Mouse (Mus musculus): Measurements from ENCODE around the gene 3830406C13Rik. TPM values are rescaled to one million over a fixed set of nuclear protein-coding genes. Genes with fewer than 3 reads are reported as not detected.

The 3830406C13Rik gene
- polyA plus RNA-seq (2015; fragmentation: Nextera tagmentation; extraction: Ambion mirVana) = 36.2 and 42.4 TPM in 2 replicates

GRCm38 (mm10) chr14:12284141-12284912 lies at the start of gene 3830406C13Rik:
3830406C13Rik (plus strand) TSS chr14:12284173.

GRCm38 (mm10) chr14:12283641-12284040 lies 332 bp upstream of the 3830406C13Rik start, which contains the start of gene Gm49355:
Gm49355 (plus strand) TSS chr14:12283976.

GRCm38 (mm10) chr14:12348089-12348488 lies 64.1 kb downstream of the 3830406C13Rik start, which contains the start of gene Fezf2:
Fezf2 (minus strand) TSS chr14:12348189.

Other genes starting within 250 kb of the 3830406C13Rik start
- 0.08 and 0.11 TPM in 2 replicates for gene Gm49355, start 197 bp upstream of the 3830406C13Rik start, polyA plus RNA-seq (2015; fragmentation: Nextera tagmentation; extraction: Ambion mirVana)
- gene Fezf2, start 64.0 kb downstream of the 3830406C13Rik start, polyA plus RNA-seq (2015; fragmentation: Nextera tagmentation; extraction: Ambion mirVana) = not detected in 2 replicates